Mouse (Mus musculus) CD8-positive naive resting alpha-beta T cell, adult 2 months (primary cell): ENCODE measurements around the gene Dthd1.

ENCODE experiments used
- DNase-seq, 2 experiments: peaks; one replicate each; pipeline ENCODE4 v3.0.0; 2022; ENCODE audit warnings: low read depth in 2 of 2, low spot score in 2 of 2

Dthd1 gene

DNA sequence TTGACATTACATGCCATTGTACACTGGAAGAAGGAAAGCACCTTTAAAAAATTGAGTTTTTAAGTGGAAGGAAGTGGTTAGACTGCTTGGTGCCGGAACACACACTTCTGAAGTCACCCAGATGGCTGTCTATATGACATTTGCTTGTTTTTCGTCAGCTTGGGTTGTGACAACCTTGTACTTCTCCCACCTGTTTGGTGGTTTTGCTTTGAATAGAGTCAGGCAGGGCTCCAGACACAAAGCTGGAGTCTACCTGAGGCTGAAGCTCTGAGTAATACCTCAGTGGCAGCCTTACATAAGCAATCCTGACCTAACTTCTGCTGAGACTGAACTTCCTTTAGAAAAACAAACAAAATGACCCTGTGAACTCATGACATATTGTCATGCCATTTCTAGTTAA lies 44.7 kb downstream of the Dthd1 start:
- DNase-seq, result peak; percentile 77 to 82

GRCm38 (mm10) chr5:62864348-62864747 lies 50.7 kb downstream of the Dthd1 start:
- no peak for DNase-seq

DNA sequence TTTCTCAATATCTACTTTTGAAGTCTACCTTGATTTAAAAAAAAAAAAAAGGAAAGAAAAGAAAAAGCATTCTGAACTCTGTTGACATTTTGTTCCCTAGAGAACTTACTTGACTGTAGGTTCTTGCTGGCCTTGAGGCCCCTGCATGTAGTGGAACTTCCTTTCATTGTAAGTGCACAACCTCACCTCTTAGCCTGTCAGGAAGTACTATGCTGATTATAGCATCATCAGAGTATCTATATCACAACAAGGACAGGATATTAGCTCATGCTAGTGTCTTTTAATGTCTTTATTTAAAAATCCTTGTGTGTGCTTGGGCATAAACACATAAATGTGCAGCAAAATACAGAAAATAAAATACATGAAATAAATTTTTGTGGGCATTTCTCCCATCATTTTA lies 53.4 kb downstream of the Dthd1 start:
- DNase-seq, result no peak

DNA sequence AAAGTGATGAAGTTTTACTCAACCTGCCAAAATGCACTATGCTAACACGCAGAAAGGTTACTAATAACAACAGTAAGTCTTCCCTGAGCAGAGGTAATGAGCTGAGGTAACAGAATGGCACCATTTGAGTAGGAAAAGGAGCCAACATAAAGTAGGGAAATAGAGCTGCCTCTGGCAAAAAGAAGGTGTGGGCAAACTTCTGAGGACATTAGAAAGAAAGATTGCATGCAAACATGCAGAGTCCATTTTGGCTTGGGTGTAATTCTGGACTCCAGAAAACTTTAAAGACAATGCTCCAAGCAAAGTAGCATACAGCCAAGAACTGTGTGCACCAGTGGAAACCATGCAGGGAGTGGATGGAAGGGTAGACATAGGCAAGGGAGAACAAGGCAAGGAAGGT lies 65.9 kb downstream of the Dthd1 start:
- no peak for DNase-seq

GRCm38 (mm10) chr5:62895326-62895725 lies 81.7 kb downstream of the Dthd1 start:
- DNase-seq, result peak in 1 of 2 experiments; percentile 8

DNA sequence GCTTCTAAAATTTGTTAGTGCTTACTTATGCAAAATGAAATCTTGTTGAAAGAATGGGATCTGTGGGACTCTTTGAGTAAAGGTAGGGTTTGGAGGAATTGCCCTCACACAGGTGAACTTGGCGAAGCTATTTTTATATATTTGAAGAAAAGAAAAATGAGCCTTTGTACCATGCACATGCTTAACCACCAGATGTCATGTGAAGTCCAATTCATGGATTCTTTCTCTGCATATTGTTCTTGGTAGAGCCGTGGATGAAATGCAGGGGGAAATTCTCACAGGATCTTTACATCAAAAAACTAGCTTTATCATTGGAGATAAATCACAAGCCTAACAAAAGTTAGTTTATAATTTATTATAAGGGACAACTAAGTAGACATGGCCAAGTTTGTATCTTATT lies 93.3 kb downstream of the Dthd1 start:
- no peak for DNase-seq

DNA sequence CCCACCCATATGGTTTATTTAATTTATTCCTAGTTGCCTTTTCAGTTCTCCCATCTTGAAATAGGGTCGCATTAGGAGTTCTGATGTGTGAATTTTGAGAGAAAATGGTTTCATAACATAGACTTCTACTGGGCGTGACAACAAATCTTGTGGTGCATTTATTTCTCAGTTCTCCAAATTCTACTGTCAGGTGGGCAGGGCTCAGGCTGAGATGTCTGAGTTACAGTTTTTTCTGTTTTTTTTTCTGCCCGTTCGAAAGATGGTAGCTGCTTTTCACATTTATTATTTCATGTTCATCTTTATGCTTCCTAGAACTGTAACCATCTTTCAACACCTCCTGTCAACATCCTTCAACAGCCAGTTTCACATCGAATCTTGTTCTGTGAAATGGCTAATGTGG lies 95.5 kb downstream of the Dthd1 start:
- no peak for DNase-seq

GRCm38 (mm10) chr5:62924616-62925015 lies 111.0 kb downstream of the Dthd1 start:
- DNase-seq, result no peak
